Mouse (Mus musculus): Measurements from ENCODE around the gene Znfx1.

DNA sequence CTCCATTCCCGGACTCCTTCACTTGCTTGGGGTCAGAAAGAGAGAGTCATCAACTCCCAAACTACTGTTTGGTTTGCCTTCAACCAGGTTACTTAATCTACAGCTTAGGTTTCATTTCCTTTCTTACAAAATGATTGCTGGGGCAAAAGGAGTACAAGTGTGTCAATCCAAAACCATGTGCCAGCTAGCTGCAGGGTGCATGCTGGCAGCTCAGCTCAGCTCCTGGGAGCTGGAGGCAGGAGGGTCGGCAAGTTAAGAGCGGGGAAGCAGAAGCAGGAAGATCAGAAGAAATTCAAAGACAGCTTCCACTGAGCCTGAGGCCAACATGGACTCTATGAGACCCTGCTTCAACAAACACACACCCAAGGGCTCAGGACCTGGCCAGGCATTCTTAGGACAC lies 2.5 kb downstream of the Znfx1 start:
- TF ChIP-seq CTCF (IDR thresholded peaks at IDR 0.05) (no peak), EP300 (IDR thresholded peaks at IDR 0.05) (no peak)
